Mouse (Mus musculus) T-cell, adult 2 months (primary cell): Measurements from ENCODE around the gene Bnc2.

Source experiments
- DNase-seq: peaks from one replicate; pipeline ENCODE4 v3.0.0; 2022; ENCODE audit warnings: low spot score

Bnc2 gene

DNA sequence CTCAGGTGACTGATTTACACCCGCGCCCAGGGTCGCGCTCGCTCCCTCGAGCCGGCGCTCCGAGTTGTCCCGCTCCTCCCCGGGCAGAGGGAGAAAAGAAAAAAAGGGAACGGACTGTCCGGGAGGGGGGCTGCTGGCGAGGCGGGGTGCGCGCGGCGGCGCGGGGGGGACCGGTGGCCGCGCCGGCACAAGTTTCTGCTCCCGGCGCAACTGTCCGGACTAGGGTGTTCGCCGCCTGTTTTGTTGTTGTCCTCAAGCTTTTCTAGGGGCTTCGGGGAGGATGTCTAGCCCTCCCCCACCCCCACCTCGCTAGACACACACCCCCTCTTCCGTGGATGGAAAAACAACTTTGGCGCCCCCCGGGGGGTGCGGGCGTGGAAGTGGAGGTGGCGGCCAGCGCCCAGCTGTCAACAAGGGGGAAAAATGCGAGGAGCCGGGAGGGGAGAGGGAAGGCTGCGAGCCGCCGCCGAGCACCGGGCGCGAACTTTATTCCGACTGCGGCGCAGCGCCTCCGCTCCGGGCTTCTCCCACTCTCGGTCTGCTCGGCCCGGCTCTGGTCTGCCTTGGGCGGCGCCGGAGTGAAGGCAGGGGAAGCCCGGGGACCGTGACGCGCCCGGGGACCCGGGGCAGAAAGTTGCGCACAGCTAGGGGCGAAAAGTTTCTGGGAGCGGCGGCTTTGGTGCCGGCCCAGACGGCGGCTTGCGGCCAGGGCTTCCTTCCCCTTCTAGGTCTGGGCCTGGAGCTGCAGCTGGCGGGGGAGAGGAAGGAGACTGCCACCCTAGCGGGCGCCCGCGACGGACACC is at the start of gene Bnc2:
Gene Bnc2, minus strand, starts transcription at position 105 of the 803 bp plus-strand sequence.
- no peak for DNase-seq

DNA sequence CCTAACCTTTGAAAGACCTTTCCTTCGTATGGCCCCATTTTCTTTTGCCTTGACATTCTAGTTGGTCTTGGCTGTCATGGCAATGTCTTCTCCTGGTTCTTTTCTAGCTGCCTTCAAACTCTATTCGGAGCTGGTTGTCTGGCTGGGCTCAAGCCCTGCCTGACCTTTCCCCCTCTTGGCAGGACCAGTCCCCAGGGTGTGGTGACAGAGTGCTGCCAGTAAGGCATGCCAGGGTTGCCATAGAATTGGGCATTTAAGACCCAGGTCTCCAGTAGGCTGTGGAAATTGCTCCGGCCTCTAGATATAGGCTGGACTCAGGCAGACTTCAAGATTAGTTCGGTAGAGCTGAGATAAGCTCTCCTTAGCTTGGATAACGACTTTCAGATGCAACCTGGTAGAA is 32.9 kb upstream of the Bnc2 start:
- DNase-seq, result no peak

DNA sequence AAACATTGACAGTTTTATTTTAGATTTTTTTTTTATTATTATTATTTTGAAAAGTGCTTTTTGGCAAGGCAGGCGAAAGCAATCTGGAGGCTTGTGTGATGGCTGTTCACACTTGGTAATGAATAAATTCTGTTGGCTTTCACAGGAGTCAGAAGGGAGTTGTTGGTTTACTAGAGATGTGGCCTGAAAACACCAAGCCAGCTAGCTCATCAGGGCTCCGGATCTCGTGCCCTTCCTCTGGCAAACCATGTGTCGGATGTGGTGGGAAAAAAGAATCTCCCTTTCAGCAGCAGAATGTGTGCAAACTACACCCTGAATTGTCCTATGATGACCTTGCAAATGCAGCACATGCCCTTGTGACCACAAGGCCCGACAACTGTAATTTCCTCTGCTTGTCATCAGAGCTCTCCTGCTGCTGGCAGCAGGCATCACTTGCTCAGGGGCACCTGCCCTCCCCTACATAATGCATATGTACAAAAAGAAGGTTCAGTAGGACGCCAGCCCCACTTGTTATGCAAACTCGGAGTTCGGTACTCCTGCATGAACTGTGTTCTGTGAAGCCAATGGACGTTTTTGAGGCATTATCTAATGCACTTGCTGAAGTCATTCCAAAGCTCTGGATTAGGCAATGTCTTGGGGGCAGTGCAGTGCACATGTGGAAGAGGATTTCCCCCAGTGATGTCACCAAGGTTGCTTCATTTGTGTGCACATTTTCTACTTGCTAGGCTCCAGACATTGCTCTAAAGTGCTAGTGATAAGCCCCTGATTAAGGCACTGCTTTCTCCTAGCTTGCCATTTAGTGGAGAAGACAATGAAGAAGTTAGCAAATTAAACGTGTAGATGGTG is 10.7 kb upstream of the Bnc2 start:
- no peak for DNase-seq

DNA sequence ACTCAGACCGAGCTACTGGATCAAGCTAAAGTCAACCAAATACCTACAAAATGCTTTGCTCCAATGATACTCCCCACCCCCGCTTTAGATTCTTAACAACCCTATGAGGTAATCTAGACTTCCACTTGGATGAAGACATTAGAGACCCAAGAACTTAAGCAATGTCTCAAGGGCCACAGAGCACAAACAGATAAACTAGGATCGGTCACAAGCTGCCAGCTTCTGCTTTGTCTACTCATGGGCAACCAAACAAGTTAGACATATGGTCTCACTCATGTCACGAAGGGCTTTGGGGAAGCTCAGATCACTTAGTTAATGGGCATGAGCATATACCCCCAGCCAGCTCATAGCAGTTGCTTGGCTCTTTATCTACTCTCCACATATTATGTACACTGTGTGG is 9.9 kb upstream of the Bnc2 start:
- DNase-seq, result no peak

DNA sequence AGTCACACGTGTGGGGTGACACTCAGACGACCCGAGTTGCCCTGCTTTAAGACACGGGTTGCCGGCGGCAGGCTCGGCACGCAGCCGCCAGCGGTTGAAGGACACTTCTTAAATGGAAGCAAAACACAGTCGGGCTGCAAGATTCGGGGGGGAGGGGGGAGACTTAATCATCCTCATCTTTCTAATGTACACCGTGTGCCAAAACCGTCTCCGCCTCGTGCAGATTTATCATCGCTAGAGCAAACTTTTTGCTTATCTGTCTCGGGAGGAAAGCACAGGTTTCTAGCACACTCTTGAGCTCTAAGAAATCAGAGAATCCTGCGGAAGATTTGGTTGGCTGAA is 870 bp upstream of the Bnc2 start:
- DNase-seq, result no peak

DNA sequence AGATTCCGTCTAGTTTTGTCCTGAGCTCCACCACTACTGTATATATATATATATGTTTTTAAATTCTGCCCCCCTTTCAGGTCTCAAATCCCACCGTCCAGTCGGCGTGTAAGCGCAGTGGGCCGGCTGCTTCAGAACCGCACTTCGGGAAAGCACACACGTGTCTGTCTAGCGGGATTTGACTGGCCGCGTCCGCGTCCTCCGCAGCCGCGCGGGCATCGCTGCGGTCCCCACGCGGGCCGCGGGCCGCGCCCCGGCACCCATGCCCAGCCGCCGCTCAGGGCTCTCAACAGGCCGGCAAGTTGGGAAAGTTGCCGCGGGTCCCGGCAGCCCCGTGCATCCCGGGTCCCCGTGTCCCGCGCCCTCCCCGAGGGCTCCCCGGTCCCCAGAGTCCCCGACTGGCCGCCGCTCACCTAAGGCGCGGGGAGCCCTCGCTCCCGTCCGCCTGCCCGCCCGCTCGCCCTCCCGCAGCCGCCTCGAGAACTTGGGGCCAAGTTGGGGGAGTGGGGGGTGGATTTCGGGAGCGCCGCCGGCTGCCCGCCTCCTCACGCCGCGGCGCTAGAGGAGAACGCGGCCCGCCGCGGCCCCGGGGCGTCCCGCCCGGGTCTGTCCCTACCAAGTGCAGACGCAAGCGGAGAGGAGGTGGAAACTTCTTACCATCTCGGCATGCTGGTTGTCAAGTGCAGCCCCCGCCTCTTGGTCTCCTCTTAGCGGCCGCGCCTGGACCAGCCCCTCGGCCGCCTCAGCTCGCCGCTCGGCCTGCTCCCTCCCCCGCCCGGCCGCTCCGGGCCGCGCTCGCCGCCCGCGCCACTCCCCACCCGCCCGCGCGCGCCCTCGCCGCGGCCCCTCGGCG is 531 bp downstream of the Bnc2 start:
- DNase-seq, result no peak

DNA sequence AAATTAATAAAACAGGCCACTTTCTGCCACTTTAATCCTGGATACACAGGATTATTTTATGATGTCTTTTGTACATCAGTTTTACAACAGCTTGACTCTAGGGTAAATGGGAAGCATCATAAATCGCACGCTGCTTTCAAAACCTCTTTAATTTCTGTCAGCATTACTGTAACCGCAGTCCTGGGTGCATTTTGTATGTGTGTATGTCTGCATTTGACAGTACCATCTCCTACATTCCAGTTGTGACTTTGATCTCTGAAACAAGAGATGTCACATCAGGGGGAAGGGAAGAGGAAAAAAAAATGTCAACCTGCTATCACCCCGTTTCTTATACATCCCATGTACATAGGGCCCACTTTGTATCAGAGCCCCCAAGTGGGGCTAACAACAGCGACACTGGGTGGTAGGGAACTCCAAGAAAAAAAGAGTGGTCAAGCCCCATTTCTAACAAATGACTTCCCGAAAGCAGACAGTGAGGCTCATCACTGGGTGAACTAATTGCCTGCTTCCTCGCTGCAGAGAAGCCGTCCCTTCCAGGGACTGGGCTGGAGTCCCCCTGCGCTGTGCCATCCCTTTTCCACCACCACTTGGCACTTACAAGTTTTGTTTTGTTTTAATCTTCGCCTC is 1.3 kb downstream of the Bnc2 start:
- no peak for DNase-seq

DNA sequence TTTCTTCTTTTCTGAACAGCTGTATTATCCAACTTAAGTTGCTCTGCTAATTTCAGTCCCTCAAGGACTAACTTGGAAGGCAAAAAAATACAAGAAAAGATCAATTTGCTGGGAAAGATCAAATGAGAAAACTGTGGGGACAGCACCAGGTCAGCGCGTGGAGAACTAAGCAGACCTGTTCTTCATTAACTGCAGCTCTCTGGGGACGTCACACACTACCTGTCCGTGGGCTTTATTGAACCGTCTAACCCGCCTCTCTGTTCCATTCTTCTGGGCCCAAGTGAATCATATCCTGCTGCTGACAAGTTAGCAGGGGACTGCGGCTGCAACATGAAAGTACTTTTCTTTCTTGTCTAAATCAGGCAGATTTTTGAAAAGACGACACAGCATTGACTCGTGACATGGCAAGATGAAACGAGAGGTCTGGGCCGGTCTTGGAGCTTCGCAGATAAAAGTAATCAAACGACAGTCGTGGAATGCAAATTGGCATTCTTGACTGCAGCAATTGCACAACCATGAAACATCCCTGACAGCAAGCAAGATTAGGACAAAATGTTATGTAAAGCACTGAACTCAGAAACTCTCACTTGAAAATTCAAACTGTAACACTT is 2.8 kb downstream of the Bnc2 start:
- DNase-seq, result no peak

DNA sequence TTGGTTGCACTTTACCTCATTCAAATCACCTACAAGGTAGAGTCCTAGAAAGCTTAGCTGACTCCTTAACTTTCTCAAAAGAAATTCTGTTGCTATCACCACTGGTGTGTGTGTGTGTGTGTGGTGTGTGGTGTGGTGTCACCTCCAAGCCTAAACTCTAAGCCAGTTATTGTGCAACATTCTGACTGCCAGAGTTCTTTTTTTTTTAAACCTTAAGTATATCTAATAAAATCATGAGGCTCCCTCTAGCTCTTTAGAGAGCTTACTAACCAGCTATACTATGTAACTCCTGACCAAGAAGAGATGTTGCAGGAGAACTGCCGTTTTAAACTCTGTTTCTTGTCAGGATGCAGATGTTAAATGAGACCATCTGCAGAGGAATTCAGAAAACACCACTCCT is 4.1 kb downstream of the Bnc2 start:
- DNase-seq, result no peak

DNA sequence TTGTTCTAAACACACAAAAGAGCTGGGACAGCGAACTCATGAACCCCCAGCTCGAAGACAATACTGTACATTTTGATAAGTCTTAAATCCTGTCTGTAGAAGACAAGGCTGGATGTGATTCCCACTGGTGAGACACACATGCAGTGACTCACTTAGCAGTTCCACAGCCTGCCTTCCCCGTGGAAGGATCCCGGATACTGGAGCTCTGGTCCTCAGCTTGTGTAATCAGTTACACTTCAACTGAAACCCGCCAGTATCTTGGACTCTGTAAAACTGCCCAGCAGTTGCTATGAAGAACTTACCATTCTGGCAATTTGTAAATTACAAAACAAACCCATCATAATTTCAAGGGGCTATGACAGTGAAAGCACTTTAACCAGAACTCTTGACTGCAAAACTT is 5.4 kb downstream of the Bnc2 start:
- no peak for DNase-seq

DNA sequence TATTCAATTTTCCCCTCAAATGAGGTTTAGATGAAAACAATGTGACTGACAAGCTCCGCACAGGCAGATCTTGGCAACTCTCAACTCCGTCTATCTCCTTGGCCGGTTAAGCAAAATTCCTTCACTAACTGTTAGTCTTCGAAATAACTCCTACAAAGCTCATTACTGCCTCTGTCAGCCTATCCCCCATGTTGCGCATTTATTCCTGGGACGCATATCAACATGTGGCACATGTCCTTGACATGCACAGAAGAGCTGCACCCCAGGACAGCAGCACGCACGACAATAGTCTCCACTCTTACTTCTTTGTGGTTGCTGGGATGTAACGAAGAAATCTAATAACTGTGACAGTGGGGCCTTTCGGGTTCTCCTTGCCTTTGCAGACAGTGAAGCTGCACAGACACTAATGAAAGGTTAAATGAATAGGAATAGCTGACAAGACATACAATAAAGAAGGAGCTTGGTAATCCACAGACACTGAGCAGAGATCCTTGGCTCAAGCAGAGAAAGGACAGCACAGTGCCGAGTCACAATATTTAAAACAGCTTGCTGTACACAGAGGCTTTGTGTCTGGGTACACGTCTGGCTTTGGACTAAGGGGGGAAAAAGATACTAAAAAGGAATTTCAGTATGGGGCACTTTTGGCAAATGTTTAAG is 6.0 kb downstream of the Bnc2 start:
- no peak for DNase-seq

DNA sequence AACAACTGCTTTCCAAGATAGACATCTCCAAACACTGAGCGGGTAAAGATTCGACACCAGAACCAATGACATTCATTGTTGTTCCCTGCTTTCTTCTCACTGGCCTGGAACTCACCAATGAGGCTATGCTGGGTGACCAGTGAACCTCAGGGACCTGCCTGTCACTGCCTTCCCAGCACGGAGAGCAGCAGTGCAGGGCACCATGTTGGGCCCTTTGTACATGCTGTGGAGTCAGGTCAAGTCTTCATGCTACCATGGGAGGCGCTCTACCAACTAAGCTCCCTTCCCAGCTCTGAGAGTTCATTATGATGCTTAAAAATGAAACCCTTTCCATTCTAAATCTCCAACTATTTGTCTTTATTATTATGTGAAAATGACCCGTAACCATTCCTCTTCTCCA is 6.8 kb downstream of the Bnc2 start:
- DNase-seq, result no peak

DNA sequence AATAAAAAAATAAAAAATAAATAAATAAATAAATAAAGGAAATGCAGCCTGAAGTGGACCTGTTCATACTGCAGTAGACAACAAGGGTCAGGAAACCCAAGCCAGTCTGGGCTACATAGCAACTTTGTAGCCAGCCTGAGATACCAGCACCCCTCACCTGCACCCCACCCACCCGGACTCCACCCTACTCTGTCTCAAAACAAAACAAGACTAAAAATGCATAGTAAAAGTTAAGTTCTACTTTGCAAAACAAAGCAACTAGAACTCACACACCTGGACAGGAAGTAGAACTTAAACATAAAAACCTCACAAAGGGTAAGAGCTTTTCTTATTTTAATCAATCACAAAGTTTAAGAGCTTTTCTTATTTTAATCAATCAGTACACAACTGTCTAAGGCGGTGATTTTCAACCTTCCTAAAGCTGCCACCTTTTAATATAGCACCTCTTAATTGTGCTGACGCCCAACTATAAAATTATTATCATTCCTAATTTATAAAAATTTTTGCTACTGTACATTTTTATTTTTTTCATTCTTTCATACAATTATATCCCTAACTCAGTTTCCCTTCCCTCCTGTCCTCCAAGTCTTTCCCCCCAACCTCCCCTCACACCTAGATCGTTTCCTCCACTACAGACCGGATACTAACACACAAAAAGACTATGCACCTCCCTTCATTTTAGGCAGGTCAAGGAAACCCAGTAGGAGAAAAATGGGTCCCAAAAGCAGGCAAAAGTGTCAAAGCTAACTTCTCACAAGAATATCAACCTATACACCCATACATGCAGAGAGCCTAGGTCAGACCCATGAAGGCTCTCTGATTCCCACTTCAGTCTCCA is 12.6 kb downstream of the Bnc2 start:
- DNase-seq, result no peak

DNA sequence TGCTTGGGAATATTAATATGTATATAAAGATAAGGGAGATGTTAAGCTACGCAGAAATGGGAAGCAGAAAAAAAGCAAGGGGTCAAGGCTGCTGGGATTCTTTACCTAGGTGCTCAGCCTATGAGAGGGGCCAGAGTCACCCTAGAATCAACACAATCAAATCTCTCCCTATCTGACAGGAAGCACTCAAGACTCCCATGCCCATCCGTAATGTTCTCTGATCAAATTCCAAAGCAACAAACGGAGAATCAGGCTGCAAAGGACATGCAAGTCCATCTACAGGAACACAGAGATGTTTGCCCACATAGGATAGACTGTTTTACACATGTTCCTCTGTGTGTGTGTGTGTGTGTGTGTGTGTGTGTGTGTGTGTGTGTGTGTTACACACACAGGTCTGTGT is 13.7 kb downstream of the Bnc2 start:
- no peak for DNase-seq

DNA sequence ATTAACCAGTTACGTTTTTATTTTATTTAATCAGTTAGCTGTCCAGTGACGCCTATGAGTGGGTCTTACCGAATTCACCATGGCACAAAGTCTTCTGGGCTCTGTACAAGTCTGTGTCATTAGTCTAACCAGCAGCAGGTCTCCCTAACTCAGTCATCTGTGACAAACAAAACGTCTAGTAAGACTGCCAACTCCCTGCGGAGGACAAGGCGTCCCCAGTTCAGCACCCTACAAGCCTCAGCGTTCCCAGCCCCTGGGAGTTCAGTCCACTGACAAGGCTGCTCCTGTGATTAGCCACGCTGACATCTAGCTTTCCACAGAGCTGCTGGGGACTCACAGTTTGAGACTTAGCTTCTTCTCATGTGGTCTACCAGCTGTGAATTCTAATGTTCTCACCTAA is 23.3 kb downstream of the Bnc2 start:
- no peak for DNase-seq

DNA sequence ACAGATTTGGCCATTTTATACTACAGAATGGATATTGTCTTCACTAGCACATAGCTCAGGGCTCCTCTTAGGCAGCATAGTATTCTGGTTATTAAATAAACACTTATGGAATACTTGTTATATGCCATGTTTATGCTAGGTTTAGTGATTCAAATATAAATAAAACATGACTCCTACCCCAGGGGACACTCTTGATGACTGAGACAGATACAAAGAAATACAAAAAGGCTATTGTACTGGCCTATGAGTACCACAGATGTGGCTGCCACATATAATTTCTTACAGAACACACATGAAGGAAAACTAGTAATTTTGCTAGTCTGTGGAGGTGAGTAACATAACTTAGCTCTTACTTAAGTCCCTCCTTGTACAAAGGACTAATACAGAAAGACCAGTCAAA is 28.5 kb downstream of the Bnc2 start:
- DNase-seq, result no peak

DNA sequence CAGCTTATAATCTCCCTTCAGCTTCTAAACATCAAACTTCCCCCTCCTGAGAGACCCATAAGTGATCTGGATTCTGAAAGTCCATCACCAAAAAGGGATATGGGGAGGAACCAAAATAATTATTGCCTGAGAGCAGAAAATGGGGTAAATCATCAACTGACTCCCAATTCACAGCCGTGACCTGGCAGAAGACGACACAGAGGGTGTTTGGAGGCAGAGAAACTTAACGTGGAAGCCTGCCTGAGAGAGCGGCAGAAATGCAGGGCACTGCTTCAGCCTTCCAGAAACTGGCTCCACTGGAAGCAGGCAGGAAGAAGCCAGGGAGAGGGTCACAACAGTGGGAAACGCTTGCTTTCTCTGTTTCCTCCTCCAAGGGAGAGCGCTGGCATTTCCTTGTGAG is 35.9 kb downstream of the Bnc2 start:
- DNase-seq, result no peak

DNA sequence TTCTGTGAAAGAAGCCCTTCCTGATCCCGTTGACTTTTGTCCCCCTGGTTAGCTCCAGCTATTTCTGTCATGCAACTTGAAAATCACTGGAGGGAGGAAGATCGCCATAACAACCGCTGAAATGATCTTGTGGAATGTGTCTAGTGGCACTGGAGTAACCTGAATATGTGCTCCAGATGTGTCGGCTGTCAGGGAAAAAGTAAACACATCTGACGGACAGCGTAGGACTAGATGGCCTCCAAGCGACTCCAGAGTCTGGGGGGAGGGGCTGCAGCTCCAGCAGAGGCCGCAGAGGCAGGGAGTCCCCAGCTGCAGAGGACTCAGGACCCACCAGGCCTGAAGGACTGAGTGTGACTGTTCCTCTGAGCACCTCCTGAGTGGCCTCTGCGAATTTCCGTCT is 37.4 kb downstream of the Bnc2 start:
- DNase-seq, result no peak

DNA sequence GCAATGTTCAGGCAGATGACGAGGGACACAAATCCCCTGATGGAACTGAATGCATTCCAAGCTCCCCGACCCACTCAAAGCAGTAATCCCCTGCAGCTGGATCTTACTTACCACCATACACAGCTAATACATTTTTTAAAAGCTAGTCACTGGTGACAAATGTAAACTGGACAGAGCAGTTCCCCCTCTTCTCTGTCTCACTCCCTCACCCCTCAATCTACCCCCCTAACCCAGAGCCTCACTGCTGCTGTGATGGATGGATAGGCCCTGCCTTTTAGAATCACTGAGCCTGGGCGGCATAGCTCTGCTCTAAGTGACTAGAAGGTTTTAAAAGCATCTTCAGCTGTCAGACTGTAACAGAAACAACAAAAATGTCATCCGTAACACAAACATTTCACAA is 40.3 kb downstream of the Bnc2 start:
- no peak for DNase-seq

DNA sequence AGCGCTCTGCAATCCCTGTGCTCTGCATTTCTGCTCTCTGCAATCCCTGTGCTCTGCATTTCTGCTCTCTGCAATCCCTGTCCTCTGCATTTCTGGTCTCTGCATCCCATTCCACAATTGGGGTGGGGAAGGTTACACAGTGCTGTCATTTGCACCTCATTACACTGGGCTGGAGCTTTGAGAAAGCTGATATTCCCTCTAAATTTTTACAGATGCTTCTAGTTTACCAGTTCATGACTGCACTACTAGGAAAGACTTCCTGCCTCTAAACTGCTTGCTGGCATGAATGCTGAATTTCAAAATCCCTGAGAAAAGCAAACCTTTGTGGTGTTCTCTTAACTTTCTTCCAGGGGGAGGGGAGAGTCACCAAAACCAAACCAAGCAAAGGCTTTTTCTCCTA is 41.1 kb downstream of the Bnc2 start:
- DNase-seq, result no peak
